Mouse (Mus musculus): ENCODE results near the gene Arhgef12.

DNA sequence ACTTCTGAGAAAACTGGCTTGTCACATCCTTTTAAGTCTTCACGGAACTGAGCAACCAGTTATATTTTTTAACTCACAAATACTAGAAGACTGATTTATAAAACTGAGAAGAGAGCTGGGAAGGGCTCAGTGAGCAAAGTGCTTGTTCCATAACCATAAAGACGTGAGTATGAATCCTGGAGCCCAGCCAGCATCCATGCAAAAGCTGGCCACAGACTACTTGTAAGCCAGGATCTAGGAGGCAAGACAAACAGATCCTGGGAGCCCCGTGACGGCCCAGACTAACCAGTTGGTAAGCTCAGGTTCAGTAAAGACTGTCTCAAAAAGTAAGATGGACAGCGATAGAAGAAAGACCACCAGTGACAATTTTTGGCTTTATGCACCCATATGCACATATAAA, 94.5 kb downstream of the Arhgef12 start:
- no peak for TF ChIP-seq CTCF (IDR thresholded peaks at IDR 0.05; ENCODE audit: control insufficient read depth, insufficient read depth, low read length)
- no peak for TF ChIP-seq POLR2A (IDR thresholded peaks at IDR 0.05; ENCODE audit: borderline replicate concordance, control insufficient read depth, low read depth, low read length)

Data from bone marrow, adult 2 months (tissue).